Mouse (Mus musculus): Measurements from ENCODE around the gene Rccd1. TPM values are rescaled to one million over a fixed set of nuclear protein-coding genes. Genes with fewer than 3 reads are reported as not detected.
"Not testable (repeated sequence)": the region's sequence is repeated elsewhere in the genome, so short reads cannot be mapped to it uniquely, and the experiment has no call there.

Rccd1 gene
- total RNA-seq, 2 experiments from 2014 or later = 21.2 to 22.3 TPM

DNA sequence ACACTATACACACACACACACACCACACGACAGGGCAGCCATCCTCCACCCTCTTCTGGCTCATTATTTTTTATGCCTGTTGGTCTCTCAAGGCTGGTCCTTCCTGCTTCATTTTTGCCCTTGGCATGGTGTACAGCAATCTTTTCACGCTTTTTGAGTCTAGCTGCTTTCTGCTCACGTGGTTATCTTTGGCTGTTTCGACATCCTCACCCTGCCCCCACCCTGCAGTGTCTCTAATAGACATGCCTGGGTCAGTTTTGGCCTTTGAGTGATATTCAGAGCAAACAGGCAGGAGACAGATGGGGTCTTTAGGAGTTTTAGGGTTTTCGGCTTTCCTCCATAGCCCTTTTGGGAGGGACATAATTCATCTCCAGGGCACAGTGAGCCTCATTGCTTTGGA, 22.6 kb upstream of the Rccd1 start:
- DNase-seq (ENCODE audit: low spot score in 2 of 2) = no peak

DNA sequence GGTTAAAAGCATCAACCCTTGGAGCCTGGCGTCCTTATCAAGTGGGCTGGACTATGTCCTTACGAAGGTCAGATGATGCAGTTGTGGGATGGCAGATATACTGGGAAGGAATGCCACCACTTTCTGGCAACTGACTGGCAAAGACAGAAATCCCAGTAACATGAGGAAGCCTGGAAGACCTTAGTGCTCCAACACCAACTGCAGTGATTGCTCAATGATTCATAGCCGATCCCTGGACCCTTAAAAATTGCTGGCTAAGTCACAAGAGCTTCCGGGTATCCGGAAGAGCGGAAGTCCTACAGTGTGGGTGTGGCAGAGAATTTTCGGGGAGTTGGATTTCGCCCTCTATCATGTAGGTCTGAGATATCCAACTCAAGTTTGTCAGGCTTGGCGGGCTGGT, 21.9 kb upstream of the Rccd1 start:
- no peak for DNase-seq (ENCODE audit: low spot score in 2 of 2)

DNA sequence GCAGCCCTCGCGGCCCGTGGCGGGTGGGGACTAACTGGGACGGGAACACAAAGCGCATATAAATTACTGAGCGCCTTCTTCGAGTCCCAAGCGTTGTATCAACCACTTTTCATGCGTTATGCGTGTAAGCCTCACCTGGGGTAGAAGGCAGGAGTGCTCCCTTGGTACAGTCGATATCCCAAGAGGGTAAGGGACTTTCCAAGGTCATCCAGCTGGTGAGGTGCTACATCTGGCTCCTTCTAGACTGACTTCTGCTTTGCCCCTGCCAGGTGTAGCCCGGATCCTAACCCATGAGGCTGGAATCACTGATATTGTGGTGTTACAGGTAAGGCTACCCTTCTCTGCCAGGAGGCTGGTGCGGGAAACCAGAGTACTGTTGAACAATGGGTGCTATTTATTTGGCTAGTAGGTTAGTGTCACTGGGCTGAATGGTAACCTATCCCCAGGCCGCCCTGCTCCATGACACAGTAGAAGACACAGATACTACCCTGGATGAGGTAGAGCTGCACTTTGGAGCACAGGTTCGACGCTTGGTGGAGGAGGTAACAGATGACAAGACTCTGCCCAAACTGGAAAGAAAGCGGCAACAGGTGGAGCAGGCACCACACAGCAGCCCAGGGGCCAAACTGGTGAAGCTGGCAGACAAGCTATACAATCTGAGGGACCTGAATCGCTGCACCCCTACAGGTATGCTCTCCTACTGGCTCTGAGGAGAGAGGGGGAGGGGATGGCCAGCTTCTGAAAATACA, 19.2 kb upstream of the Rccd1 start:
- no peak for DNase-seq (ENCODE audit: low spot score in 2 of 2)

DNA sequence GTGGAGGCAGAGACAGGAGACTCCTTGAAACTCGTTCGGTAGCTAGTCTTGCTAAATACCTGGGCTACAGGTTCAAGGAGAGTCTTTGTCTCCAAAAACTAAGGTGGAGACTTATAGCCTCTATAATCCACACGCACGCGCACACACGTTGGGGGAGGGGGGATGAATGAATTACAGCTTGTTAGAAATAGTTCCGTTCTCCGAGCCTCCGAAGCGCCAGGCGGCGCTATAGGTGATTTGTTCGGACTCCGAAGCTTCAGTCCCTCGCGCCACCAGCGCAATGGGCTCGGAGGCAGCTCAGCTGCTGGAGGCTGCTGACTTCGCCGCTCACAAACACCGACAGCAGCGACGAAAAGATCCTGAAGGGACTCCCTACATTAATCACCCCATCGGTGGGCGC, 18.6 kb upstream of the Rccd1 start, which contains the start of gene Hddc3:
Gene Hddc3, plus strand, starts transcription at position 247 of the 400 bp plus-strand sequence.
- DNase-seq (ENCODE audit: low spot score in 2 of 2) = peak; percentile 98

DNA sequence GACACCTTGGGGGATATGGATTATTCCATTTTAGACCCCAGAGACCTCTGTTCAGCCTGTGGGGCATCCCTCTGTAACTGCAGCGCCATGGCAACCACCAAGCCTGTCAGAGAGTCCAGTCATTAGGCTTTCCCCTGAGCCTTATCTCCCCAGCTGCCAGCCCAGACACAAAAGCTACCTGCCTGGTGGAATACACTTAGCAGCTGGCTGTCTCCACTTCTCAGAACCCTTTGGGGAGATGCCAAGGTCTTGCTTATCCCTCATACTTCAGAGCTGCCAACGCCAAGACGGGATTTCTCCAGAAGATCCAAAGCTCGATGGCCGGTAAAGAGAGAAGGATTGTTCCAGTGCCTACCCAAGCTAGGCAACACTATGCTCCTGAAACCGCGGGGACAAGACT, 17.5 kb upstream of the Rccd1 start:
- DNase-seq (ENCODE audit: low spot score in 2 of 2) = no peak

DNA sequence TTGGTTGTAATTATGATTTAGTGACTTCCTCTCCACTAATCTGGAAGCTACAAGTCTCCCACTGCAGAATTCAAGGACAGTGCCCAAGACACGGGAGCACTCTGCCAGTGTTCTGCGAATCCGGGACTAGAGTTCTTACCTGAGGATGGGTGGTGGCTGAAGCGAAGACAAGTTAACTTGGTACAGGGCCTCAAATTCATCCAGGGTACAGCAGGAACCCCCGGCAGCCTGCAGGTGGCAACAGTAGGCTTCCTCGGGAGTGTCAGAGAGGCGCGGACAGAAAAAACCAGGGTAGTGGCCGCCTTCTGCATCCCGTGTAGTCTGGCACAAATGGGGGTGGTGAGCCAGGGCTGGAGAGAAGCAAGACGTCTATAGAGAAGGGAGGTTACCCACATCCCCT, 16.5 kb upstream of the Rccd1 start, which contains the start of gene Unc45a:
Gene Unc45a, minus strand, starts transcription at position 213 of the 400 bp plus-strand sequence.
- peak; percentile 63 to 72 for DNase-seq (ENCODE audit: low spot score in 2 of 2)

DNA sequence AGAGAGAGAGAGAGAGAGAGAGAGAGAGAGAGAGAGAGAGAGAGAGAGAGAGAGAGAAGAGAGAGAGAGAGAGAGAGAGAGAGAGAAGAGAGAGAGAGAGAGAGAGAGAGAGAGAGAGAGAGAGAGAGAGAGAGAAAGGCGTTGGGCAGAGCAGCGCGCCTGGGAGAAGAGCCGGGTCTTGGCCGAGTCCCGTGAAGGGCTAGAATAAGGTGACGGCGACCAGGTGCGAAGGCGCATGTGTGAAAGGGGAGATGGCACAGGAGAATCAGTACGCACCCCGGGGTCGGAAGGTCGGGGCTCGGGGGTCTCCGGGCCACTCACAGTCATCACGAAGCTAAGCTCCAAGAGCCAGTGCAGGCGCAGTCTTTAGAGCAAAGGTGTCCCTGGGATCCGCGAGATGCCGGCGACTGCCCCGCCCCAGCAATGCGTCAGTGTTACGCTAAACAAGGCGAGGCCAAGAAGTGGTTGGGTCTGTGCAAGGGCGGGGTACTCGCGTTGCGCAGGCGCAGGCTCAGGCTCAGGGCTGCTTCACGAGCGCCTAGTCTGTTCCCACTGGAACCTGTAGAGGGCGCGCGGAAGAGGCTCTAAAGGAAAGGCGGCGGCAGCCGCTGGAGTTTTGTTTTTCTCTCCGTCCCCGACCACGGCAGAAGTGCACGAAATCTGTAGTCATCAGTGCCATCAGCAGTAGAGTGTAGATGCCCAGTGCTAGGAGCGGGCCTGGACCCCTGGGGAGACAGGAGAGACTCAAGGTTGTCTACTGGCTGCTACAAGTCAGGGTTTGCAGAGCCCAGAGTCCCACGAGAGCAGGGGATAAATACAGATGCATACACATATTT, 15.8 kb upstream of the Rccd1 start:
- peak; percentile 99 for DNase-seq (ENCODE audit: low spot score in 2 of 2)

DNA sequence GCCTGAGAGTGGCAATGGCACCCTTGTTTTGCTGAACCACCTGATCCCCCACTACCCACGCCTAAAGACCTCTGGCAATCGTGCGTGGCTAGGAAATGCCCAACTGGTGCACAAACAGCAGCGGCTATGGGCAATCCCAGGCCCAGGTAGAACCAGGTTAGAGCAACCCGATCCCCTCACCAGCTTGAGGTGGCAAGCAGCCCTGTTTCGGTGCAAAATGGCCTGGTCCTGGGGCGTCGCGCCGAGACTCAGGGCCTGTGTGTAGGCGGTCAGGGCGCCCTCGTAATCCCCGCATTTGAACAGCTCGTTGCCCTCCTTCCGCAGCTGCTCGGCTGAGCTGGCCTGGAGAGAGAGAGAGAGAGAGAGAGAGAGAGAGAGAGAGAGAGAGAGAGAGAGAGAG, 15.1 kb upstream of the Rccd1 start:
- peak; percentile 37 to 46 for DNase-seq (ENCODE audit: low spot score in 2 of 2)

DNA sequence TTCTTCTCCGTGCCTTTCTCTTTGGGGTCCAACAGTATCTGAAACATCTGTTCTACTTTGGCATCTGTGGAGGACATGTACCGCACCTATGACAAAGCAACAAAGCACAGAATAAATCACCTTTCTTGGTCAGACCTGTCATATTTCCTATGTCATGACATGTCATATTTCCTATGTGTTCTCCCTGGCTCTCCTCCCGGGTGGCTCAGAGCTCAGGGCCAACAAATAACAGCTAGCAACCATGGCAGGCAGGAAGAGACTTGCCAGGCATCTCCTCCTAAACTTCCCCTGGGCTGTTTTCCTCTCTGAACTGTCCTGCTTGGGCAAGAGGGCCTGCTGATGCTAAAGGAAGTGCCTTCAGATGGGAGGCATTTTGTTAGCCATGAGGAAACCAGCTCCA, 12.7 kb upstream of the Rccd1 start:
- DNase-seq (ENCODE audit: low spot score in 2 of 2) = no peak

DNA sequence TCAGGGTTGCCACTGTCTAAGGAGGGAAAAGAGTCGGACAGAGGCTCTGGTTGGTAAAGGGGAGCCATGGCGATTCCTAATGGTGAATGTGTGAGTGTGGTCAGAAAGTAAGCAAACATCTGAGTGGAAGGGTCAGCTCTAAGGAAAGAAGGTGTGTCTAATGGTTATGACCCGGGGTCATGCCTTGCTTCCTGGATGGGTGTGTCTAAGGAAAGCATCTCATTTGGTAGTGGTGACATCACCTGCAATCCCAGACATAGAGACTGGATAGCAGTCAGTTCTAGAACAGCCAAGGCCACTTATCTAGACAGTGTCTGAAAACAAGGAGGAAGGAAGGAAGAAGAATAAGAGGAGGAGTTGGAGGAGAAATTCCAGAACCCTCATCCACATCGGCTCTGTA, 10.6 kb upstream of the Rccd1 start:
- DNase-seq (ENCODE audit: low spot score in 2 of 2) = no peak

DNA sequence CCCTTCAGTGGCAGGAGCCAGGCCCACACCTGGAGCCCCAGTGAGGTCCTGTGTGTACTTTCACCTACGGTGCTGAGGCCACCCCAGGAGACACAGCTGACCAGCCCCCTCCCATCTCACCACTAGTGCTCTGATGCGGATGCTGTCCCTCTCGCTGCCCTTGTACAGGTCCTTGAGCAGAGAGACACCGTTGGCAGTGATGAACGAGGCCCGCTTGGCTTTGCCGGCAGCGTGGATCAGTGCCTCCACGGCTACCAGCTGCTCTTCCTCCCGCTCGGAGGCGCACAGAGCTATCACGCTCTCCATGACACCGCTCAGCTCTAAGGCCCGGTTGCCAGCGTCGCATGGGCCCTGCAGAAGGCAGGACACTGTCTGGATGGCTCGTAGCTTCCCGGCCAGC, 7.2 kb upstream of the Rccd1 start:
- no peak for DNase-seq (ENCODE audit: low spot score in 2 of 2)

DNA sequence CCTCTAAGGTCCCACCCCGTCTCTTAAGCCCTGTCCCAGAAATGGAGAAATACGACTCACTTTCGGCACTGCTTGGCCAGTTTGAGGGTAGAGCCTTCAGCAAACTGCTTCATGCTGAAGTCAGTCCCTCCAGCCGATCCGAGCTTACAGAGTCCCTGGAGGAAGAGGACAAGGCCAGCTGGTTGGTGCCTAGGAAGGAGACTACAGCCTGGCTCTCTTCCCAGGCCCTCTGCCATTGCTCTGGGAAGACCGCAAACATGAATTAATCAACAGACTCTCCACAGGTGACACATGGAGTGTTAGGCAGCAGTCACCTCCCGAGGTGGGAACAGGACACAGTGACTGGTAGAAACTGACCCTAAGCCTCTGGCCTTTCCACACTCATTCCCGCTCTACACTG, 6.0 kb upstream of the Rccd1 start:
- no peak for DNase-seq (ENCODE audit: low spot score in 2 of 2)

DNA sequence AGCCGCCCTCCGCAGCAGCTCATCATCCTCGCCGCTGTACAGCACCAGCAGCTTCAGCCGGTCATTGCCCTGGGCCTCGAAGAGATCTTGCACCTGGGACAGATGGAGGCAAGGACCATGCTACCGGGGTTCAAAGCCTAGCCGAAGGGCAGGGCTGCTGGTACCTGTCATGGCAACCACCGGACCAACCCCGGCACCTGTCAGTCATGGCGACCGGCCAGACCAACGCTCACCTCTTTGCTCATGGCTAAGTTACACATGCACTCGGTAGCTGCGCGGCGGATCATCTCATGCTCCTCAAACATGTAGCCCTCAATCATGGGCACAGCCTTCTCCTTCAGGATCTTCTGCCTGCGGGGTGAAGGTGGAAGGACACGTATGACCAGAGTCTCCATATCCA, 1.8 kb upstream of the Rccd1 start:
- no peak for DNase-seq (ENCODE audit: low spot score in 2 of 2)

DNA sequence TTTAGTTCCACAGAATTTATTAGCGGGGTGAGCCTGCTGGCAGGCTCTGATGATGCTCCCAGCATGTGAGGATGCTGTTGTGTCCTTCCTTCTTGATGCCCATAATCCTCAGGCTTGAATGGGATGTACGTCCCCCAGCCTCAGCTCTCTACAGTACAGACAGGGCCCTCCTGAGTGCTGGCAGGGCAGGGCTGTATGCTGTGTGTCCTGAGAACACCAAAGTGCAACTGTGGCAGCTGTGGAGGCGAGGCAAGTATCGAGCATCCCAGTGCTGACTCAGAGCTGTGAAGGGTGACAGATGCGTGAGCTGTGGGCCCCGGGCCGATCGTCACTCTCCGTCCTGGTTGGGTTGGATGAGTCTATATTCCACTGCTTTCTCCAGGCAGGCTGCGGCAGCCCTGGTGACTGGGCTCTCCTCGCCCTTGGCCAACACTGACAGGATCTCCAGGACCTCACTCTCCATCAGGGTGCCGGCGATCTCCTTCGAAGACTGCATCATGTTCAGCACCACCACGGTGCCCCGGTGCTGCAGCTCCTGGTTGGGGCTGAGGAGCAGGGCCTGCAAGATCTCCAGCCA, 1.1 kb upstream of the Rccd1 start:
- no peak for DNase-seq (ENCODE audit: low spot score in 2 of 2)

DNA sequence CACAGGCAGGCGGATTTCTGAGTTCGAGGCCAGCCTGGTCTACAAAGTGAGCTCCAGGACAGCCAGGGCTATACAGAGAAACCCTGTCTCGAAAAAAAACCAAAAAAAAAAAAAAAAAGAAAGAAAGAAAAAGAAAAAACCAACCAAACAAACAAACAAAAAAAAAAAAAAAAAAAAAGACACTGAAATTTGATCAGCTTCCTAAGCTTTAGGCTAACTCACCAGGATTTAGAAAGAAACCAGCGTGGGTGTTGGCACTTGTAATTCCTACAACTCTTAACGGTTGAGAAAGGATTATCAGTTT, 514 bp upstream of the Rccd1 start:
- DNase-seq (ENCODE audit: low spot score in 2 of 2) = not testable (repeated sequence)

DNA sequence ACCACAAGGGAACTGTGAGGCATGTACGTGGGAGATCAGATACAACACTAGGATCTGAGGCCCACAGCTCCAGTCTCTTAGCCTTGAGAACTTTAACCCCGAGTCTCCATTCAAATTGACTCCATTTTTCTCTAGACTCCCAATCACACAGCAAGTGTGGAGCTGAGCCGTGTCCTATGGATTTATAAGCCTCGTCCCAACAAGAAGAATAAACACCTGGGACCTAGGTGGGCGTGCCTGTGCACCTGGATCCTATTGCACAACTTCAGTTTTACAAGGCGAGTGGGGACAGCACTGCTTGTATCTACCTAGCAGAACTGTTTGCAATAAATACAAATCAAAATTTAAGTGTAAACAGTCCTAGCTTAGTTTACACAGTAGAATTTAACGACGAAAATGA, 918 bp downstream of the Rccd1 start:
- no peak for DNase-seq (ENCODE audit: low spot score in 2 of 2)

DNA sequence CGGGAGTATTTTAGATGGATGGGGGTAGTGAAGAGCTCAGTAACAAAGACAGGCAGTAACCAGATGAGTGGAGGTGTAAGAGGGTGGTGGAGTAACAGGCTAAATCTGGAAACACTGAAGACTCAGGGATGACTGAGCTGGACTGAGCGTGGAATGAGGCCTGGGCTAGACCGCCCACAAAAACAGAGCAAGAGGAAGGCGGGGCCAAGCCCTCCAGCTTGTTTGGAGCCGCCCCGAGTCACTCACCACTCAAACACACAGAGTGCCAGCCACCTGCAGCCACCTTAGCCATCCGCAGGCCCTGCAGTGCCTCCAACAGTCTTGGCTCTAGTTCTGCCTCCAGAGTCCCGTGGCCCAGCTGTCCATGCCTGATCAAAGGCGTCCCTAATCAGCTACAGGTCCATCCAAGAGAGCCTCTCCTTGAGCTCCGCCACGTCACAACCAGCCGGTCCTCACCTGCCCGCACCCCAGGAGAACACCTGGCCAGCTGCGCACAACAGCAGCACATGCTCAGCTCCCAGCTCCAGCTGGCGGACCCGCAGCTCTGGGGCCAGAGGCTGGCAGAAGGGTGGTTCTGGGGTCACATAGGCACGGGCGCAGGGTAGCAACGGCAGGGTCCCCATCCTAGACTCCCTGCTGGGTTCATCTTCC, 4.3 kb downstream of the Rccd1 start:
- DNase-seq (ENCODE audit: low spot score in 2 of 2) = no peak

DNA sequence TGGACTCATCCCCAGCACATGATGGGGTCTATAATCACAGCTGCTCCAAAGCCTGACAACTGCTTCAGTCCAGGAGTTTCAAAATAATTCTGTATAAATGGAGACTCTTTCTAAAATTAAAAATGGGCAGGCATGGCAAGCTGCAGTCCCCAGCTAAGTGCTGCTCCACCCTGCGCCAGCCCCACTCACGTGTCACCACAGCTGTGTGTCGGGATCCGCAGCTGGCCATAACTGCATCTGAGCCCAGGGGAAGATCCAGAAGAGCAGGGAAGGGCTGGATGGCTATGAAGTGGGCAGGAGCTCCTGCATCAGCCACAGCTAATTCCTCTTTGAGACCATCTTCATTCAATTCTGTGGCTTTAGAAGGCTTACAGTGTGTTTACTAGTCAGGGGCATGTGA, 5.6 kb downstream of the Rccd1 start:
- DNase-seq (ENCODE audit: low spot score in 2 of 2) = no peak

DNA sequence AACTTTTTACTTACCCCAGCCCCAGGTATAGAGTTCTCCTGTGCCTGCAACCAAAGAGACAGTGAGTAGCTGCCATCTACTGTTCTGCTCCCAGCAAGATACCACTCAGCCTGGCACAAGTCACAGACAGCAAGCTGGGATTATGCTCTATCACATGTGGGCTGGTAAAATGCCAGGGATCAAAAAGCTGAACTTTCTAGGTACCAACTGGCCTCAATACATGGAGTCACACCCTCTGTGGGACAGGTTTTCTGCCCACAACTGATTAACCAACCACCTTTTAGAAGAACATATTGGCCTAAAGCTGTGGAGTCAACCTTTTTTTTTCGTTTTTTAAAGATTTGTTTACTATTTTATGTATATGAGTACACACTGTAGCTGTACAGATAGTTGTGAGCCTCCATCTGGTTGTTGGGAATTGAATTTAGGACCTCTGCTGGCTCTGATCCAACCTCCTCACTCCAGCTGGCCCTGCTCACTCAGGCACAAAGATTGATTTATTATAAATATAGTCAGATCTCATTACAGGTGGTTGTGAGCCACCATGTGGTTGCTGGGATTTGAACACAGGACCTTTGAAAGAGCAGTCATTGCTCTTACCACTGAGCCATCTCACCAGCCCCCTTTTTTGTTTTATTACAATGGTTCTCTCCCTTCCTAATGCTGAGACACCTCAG, 6.7 kb downstream of the Rccd1 start:
- no peak for DNase-seq (ENCODE audit: low spot score in 2 of 2)

DNA sequence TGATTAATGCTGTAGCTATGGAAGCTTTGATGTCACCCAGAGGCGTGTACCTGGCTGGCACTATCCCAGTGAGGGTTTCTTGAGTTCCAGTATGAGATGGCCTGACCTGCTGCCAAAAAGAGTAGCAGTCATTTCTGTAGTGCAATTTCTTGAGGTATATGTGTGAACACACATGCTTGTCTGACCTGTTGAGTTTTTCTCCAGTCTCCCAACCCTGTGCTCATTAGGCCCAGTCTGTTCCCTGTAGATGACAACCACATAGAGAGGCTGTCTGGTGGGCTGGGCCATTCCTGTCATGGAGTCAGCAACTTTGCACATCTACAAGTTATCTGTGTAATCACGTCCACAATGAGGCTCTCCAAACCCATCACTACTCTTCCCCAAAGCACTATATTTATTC, 8.5 kb downstream of the Rccd1 start:
- no peak for DNase-seq (ENCODE audit: low spot score in 2 of 2)

DNA sequence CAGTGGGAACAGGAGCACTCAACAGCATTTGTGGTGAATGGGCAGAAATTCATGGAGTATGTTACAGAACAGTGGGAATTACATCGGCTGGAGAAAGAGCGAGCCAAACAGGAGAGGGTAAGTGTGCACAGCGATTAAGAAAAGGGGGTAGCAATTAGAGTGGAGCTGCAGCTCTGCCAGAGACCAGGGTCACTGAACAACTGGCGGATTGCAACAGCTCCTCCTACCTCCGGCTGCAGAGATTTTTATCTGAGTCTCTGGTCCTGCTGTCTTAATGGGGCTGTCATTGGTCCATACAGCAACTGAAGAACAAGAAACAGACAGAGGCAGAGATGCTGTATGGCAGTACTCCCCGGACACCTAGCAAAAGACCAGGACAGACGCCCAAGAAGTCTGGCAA, 13.5 kb downstream of the Rccd1 start:
- no peak for DNase-seq (ENCODE audit: low spot score in 2 of 2)

All from layer of hippocampus, postnatal 10 days (tissue).